Mouse (Mus musculus) midbrain, postnatal 0 days (tissue): ENCODE data around the gene Olfr2. TPM values are rescaled to one million over a fixed set of nuclear protein-coding genes. Genes with fewer than 3 reads are reported as not detected.

Source experiments
- ATAC-seq: fragments of 200-750 bp; cut with Nextera tagmentation; 2 replicates; pipeline ENCODE4 v1.8.0; 2017; ENCODE audit warnings: moderate number of reproducible peaks, mild to moderate bottlenecking, moderate TSS enrichment, moderate library complexity; ENCODE audit not compliant: low FRiP score
- DNase-seq: peaks from one replicate; pipeline ENCODE4 v3.0.0-alpha.2; 2015; ENCODE audit warnings: low spot score
- H3K27ac ChIP-seq: fragments of 300-500 bp; sonication (generic); 2 replicates; pipeline ENCODE4 v1.5.1; 2014; ENCODE audit warnings: low read depth, mild to moderate bottlenecking, low read length, mixed read lengths
- H3K27me3 ChIP-seq: fragments of 300-500 bp; sonication (generic); 2 replicates; pipeline ENCODE4 v1.6.1; 2014; ENCODE audit warnings: low read length, control low read depth, mixed read lengths; ENCODE audit not compliant: insufficient read depth
- H3K36me3 ChIP-seq: fragments of 300-500 bp; sonication (generic); 2 replicates; pipeline ENCODE4 v1.6.1; 2014; ENCODE audit warnings: low read length, control low read depth, mixed read lengths; ENCODE audit not compliant: insufficient read depth
- H3K4me1 ChIP-seq: fragments of 300-500 bp; sonication (generic); 2 replicates; pipeline ENCODE4 v1.6.1; 2014; ENCODE audit warnings: mild to moderate bottlenecking, control low read depth, antibody characterized with exemption, low read length, mixed read lengths; ENCODE audit not compliant: insufficient read depth
- H3K4me2 ChIP-seq: fragments of 300-500 bp; sonication (generic); 2 replicates; pipeline ENCODE4 v1.6.1; 2014; ENCODE audit warnings: low read depth, mild to moderate bottlenecking, low read length, mixed read lengths; ENCODE audit not compliant: poor library complexity, severe bottlenecking
- H3K4me3 ChIP-seq: fragments of 300-500 bp; sonication (generic); 2 replicates; pipeline ENCODE4 v1.5.1; 2014; ENCODE audit warnings: low read depth, mild to moderate bottlenecking, low read length, moderate library complexity
- H3K9ac ChIP-seq: fragments of 300-500 bp; sonication (generic); replicated peaks from 2 replicates; pipeline ENCODE4 v1.6.1; 2014; ENCODE audit warnings: mild to moderate bottlenecking, low read length, moderate library complexity, mixed read lengths; ENCODE audit not compliant: poor library complexity, severe bottlenecking
- H3K9me3 ChIP-seq: fragments of 300-500 bp; sonication (generic); 2 replicates; pipeline ENCODE4 v1.6.1; 2016; ENCODE audit warnings: low read length, control low read depth
- CTCF ChIP-seq: IDR thresholded peaks from 2 replicates; pipeline ENCODE4 v1.5.1; 2016; ENCODE audit warnings: antibody characterized with exemption, mild to moderate bottlenecking
- WGBS: fragments of 180-500 bp; shearing (Covaris S2); extraction: QIAGEN DNeasy Blood & Tissue Kit; methylation state at CpG from one replicate; pipeline ENCODE4 v1.1.7; 2014; 5-methylcytosine and 5-hydroxymethylcytosine counted together
- polyA plus RNA-seq: library from polyadenylated mRNA; unstranded; fragments of >200 nt; fragmentation: Nextera tagmentation; extraction: Ambion mirVana; gene quantifications from 2 replicates; pipeline ENCODE4 v1.2.1, GENCODE M21; 2015
- total RNA-seq: library from RNA; depleted of rRNA; stranded (reverse); fragments of >200 nt; gene quantifications from 2 replicates; pipeline ENCODE4 v1.2.3, GENCODE M21; 2014; rRNA removed

Olfr2 gene
- total and polyA plus RNA-seq, 2 experiments from 2014 or later, result not detected

- no peaks in the 10 kb centered on the region for H3K9me3 ChIP-seq
- no peak for DNase-seq
- H3K4me1 ChIP-seq, result no peaks in the 10 kb centered on the region
- WGBS, result 87% methylated on average over 1 of the region's 1 CpGs
- TF ChIP-seq CTCF, result no peak
- no peak within 1 kb of the TSS for H3K4me3 ChIP-seq
- no peak within 1 kb of the TSS for H3K27ac ChIP-seq
- no peak for ATAC-seq
- no peaks in the 10 kb centered on the region for H3K27me3 ChIP-seq
- H3K4me2 ChIP-seq, result no peak within 1 kb of the TSS
- H3K36me3 ChIP-seq, result no peaks in the 10 kb centered on the region
- H3K9ac ChIP-seq, result no peak within 1 kb of the TSS
Observed at GRCm38 (mm10) chr7:106963837-106964236, 42.0 kb downstream of the Olfr2 start, which contains the start of gene Olfr6. TSS of gene Olfr6 (minus strand) at chr7:106963937.

- H3K4me3 ChIP-seq, result no peak within 1 kb of the TSS
- H3K36me3 ChIP-seq, result no peaks in the 10 kb centered on the region
- no peak within 1 kb of the TSS for H3K4me2 ChIP-seq
- ATAC-seq, result no peak
- H3K4me1 ChIP-seq, result no peaks in the 10 kb centered on the region
- 76% methylated on average over 3 of the region's 3 CpGs for WGBS
- H3K27ac ChIP-seq, result no peak within 1 kb of the TSS
- no peak for TF ChIP-seq CTCF
- H3K27me3 ChIP-seq, result no peaks in the 10 kb centered on the region
- DNase-seq, result no peak
- H3K9ac ChIP-seq, result no peak within 1 kb of the TSS
- H3K9me3 ChIP-seq, result no peaks in the 10 kb centered on the region
Observed at GRCm38 (mm10) chr7:106948212-106948611, 57.7 kb downstream of the Olfr2 start, which contains the start of gene Olfr710. TSS of gene Olfr710 (minus strand) at chr7:106948312.

Other genes with a start within 250 kb of the Olfr2 start
- gene Olfr699, start 212.9 kb downstream of the Olfr2 start, total RNA-seq, result not detected in 2 replicates
- gene Olfr699, start 212.9 kb downstream of the Olfr2 start, polyA plus RNA-seq, result not detected in 2 replicates
- not detected in 2 replicates for gene Olfr700, start 197.2 kb downstream of the Olfr2 start, total RNA-seq
- not detected in 2 replicates for gene Olfr700, start 197.2 kb downstream of the Olfr2 start, polyA plus RNA-seq
- not detected in 2 replicates for gene Olfr701, start 191.9 kb downstream of the Olfr2 start, total RNA-seq
- gene Olfr701, start 191.9 kb downstream of the Olfr2 start, polyA plus RNA-seq, result not detected in 2 replicates
- not detected in 2 replicates for gene Olfr702, start 172.2 kb downstream of the Olfr2 start, total RNA-seq
- not detected in 2 replicates for gene Olfr702, start 172.2 kb downstream of the Olfr2 start, polyA plus RNA-seq
- gene Olfr703, start 162.7 kb downstream of the Olfr2 start, total RNA-seq, result not detected in 2 replicates
- gene Olfr703, start 162.7 kb downstream of the Olfr2 start, polyA plus RNA-seq, result not detected in 2 replicates
- gene Olfr704, start 142.9 kb downstream of the Olfr2 start, total RNA-seq, result not detected in 2 replicates
- not detected in 2 replicates for gene Olfr704, start 142.9 kb downstream of the Olfr2 start, polyA plus RNA-seq
- not detected in 2 replicates for gene Olfr705, start 129.2 kb downstream of the Olfr2 start, total RNA-seq
- not detected in 2 replicates for gene Olfr705, start 129.2 kb downstream of the Olfr2 start, polyA plus RNA-seq
- not detected in 2 replicates for gene Olfr706, start 117.9 kb downstream of the Olfr2 start, total RNA-seq
- not detected in 2 replicates for gene Olfr706, start 117.9 kb downstream of the Olfr2 start, polyA plus RNA-seq
- not detected in 2 replicates for gene Olfr707, start 104.8 kb downstream of the Olfr2 start, total RNA-seq
- gene Olfr707, start 104.8 kb downstream of the Olfr2 start, polyA plus RNA-seq, result not detected in 2 replicates
- not detected in 2 replicates for gene Olfr1532-ps1, start 98.1 kb downstream of the Olfr2 start, total RNA-seq
- not detected in 2 replicates for gene Olfr1532-ps1, start 98.1 kb downstream of the Olfr2 start, polyA plus RNA-seq
- not detected in 2 replicates for gene Olfr709-ps1, start 73.9 kb downstream of the Olfr2 start, total RNA-seq
- gene Olfr709-ps1, start 73.9 kb downstream of the Olfr2 start, polyA plus RNA-seq, result not detected in 2 replicates
- not detected in 2 replicates for gene Olfr710, start 57.8 kb downstream of the Olfr2 start, total RNA-seq
- gene Olfr710, start 57.8 kb downstream of the Olfr2 start, polyA plus RNA-seq, result not detected in 2 replicates
- gene Olfr6, start 42.1 kb downstream of the Olfr2 start, total RNA-seq, result not detected in 2 replicates
- not detected in 2 replicates for gene Olfr6, start 42.1 kb downstream of the Olfr2 start, polyA plus RNA-seq
- gene Olfr711, start 30.6 kb downstream of the Olfr2 start, total RNA-seq, result not detected in 2 replicates
- not detected in 2 replicates for gene Olfr711, start 30.6 kb downstream of the Olfr2 start, polyA plus RNA-seq
- gene Olfr713, start 25.1 kb upstream of the Olfr2 start, total RNA-seq, result not detected in 2 replicates
- not detected in 2 replicates for gene Olfr713, start 25.1 kb upstream of the Olfr2 start, polyA plus RNA-seq
- not detected in 2 replicates for gene Olfr714, start 64.9 kb upstream of the Olfr2 start, total RNA-seq
- gene Olfr714, start 64.9 kb upstream of the Olfr2 start, polyA plus RNA-seq, result not detected in 2 replicates
- gene Olfr17, start 87.1 kb upstream of the Olfr2 start, total RNA-seq, result not detected in 2 replicates
- gene Olfr17, start 87.1 kb upstream of the Olfr2 start, polyA plus RNA-seq, result not detected in 2 replicates
- not detected in 2 replicates for gene Olfr715b, start 104.3 kb upstream of the Olfr2 start, total RNA-seq
- gene Olfr715b, start 104.3 kb upstream of the Olfr2 start, polyA plus RNA-seq, result not detected in 2 replicates
- not detected in 2 replicates for gene Olfr715, start 125.0 kb upstream of the Olfr2 start, total RNA-seq
- gene Olfr715, start 125.0 kb upstream of the Olfr2 start, polyA plus RNA-seq, result not detected in 2 replicates
- not detected in 2 replicates for gene Olfr716, start 132.3 kb upstream of the Olfr2 start, total RNA-seq
- gene Olfr716, start 132.3 kb upstream of the Olfr2 start, polyA plus RNA-seq, result not detected in 2 replicates
- gene Nlrp14, start 160.9 kb upstream of the Olfr2 start, total RNA-seq, result not detected in 2 replicates
- gene Nlrp14, start 160.9 kb upstream of the Olfr2 start, polyA plus RNA-seq, result not detected in 2 replicates
- gene Rbmxl2, start 203.4 kb upstream of the Olfr2 start, total RNA-seq, result not detected in 2 replicates
- not detected in 2 replicates for gene Rbmxl2, start 203.4 kb upstream of the Olfr2 start, polyA plus RNA-seq